Mouse (Mus musculus): ENCODE measurements at regions not wholly inside any gene's neighbourhood (a gene's known extent, or its start where the extent isn't known, plus 50 kb on each side); places are given as distances from the start of the nearest gene placed in this dataset.
A peak's percentile ranks its signal among the peaks of the same experiment; 100 is the strongest.

DNA sequence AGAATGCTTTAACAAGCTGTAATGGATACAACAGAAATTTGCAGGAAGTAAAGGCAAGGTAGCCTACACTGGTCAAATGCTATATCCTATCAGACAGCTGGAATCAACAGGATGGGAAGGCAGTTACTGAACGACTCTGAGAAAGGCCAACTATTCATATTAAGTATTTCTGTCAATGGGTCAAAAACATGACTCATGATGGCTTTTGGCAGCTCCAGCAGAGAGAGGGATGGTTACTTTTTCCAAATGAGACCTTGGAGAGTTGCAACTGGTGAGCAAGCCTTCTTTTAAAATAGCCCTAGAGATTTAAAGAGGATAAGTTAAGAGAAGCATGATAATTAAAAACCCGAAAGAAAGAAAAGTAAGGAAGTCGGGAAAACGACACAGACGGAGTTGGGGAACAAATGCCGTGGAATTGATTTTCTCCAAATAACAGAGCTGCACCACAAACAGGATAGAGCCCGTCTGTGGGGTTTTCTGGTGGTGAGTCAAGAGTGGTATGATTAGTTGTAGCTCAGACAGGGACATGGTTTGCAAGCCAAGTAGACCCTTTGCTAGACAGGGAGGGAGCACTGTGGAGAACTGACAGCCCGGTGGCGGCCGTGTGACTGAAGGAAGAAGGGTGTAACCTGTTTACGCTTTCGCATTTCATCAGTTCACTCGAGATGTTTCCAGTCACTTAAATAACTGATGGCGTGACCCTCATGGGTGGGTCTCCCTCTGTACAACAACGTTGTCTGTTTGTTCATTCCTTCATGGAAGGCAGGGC lies 3638.1 kb upstream of the Gm7489 start:
- peak; percentile 64 for DNase-seq (ENCODE audit: inconsistent ontology term)

DNA sequence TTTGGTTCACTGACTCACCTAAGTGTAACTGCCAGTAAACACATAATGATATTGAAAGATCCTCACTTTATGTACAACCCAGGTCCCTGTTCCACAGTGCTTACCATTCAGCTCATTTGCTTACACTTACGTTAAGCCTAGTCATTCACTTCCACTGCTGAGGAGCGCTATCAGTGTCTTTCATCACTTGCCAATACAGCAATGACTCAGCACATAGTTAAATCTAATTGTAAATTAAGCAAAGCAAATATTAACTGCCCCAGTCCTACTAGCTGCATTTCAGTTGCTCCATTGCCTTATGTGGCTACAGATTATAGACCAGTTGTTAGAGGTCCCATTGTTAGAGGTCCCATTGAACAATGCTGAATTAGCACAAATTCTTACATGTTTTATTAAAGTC lies 3624.6 kb upstream of the Gm7489 start:
- DNase-seq (ENCODE audit: inconsistent ontology term): peak; percentile 42

DNA sequence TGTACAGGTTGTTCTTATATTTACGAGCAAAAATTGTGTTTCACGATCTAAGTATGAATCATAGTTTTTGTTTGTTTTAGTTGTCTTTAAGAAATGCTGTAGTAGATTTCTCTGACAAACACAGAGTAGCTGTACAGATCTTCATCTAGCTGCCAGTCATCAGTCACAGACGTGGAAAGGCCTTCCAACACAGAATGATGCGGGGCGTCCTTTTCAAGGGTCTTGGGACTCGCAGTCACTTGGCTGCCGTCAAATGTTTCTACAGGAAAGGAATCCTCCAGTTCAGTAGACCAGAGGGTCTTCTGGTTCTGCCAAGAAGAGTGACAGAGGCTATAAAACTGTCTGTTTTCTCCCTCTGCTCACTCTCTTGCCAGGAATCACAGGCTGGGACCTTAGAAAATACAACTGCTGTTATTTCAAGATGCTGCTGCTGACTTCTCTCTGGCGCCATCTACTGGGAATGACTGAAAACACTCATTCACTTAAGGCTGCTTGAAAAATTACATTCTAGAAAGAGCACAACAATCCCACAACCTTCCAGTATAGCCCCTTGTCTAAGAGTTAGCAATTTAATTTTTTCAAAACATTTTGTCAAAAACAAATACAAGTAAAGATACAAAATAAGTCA lies 3623.3 kb upstream of the Gm7489 start:
- peak; percentile 54 for DNase-seq (ENCODE audit: inconsistent ontology term)

DNA sequence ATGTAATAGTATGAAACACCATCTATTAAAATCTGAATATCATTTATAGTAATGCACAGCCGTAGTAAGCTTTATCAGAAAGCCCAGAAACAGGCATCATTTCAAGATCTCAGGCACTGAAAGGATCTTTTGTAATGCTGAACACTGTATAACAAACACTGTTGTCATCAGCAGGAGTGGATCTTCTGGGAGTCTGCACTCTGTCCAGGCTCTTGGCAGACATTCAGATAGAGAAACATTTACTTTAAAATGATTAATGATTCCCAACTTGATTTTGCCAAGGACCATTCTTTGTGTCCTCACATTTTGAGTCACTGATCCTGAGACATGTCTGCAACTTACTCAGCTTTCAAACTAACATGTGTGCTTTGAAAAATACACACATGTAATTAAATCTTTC lies 3617.2 kb upstream of the Gm7489 start:
- DNase-seq (ENCODE audit: inconsistent ontology term): peak; percentile 11

DNA sequence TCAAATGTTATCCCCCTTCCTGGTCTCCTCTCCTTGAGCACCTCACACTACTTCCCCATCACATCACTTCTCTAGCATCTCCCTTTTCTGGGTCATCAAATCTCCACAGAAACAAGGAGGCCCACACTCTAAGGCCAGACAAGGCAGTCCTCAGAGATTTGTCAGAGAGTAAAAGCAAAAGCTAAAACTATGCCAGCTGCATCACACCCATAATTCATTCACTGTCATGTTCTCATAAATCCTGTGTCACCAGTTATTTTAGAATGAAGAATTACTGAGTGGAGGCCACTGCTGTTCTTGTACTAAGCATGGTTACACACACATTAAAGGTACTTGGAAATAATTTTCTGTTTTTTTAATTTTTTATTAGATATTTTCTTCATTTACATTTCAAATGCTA lies 3613.1 kb upstream of the Gm7489 start:
- DNase-seq (ENCODE audit: inconsistent ontology term): no peak

DNA sequence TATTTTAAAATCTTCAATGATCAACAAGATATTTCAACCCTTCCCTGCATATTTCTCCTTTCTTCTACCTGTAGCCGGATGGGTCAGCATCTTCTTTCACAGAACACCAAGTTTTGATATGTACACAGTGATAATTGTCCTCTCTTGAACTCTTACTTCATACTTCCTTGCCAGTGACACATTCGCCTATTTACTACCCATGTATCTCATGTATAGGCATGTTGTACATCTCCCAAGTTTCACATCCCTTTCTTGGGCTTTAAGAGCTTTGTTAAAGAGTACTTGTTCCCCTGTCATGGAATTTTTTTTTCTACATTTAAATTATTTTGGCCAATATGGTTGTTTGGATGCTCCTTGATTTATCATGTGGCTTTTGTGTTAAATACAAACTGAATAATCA lies 3602.1 kb upstream of the Gm7489 start:
- no peak for DNase-seq (ENCODE audit: inconsistent ontology term)

DNA sequence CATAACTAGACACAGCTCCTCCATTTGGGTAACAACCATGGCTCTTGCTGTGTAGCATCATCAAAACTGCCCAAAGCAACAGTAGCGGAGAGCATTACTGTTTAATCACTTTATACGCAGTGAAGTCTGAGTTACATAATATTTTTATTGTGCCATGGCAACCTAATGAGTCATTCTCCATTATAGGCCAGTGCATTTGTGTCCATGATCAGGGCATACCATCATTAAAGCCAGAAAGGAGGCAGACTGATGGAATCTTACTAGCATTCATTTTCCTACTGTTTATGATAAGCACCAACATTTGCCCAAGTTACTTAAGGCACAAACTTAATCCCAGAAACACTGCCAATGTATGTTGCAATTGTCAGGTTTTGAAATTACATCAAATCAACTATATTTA lies 3601.2 kb upstream of the Gm7489 start:
- peak; percentile 19 for DNase-seq (ENCODE audit: inconsistent ontology term)

DNA sequence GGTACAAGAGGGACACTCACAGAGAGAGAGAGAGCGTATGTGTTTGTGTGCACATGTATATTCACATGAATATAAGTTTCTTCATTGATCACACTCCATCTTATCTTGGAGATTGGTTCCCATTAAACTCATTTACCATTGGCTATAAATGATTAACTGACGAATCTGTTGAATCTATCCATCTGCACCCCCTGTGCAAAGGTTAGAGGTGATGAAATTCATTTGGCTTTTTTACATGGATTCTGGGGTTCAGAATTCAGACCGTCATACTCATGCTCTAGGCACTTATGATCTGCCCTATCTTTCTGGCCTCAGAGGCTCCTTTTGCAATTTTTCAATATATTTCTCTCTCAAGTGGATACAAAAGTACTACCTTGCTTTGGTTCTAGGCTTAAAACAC lies 3582.9 kb upstream of the Gm7489 start:
- DNase-seq (ENCODE audit: inconsistent ontology term): no peak

DNA sequence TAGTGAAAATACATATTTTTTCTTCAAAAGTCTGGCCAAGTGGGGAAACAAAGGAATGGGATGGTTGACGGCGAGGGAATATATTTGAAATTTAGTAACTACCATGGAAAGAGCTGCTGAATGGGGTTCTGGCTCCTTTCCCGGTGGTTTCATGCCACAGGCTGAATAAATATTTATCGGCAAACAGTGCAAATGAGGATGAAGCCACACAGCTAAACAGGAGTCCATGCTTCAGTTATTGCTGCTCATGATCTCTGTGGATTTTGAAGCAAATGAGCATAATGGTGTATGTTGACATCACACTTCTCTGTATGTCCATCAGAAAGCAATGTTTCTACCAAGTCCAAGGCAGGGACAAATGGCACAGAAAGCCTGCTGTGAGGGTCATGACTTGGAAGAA lies 3580.6 kb upstream of the Gm7489 start:
- DNase-seq (ENCODE audit: inconsistent ontology term): no peak

DNA sequence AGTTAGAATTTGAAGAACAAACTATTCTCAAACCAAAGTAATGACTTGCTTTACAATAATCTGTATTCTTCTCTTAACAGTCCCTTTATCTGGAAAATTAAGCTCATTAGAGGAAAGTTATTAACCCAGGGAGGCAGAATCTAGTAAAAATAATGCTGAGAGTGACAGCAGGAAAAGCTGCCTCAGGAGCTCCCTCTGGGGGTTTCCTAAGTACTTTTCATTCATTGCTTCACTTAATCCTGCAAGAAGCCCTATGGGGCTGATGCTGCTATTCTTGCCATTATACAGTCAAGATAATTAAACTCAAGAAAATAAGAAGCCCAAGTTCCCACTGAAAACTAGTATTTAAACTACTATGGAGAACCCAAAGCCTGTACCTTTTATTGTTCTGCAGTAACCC lies 3563.9 kb upstream of the Gm7489 start:
- DNase-seq (ENCODE audit: inconsistent ontology term): no peak

DNA sequence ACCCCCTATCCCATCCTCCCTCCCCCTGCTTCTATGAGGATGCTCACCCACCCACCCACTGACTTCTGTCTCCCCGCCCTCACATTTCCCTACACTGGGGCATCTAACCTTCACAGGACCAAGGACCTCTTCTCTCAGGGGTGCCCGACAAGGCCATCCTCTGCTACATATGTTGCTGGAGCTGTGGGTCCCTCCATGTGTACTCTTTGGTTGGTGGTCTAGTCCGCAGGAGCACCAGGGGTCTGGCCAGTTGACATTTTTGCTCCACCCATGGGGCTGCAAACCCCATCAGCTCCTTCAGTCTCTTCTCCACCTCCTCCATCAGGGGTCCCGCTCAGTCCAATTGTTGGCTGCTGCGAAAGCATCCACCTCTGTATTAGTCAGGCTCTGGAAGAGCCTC lies 3539.2 kb upstream of the Gm7489 start:
- no peak for DNase-seq (ENCODE audit: inconsistent ontology term)

DNA sequence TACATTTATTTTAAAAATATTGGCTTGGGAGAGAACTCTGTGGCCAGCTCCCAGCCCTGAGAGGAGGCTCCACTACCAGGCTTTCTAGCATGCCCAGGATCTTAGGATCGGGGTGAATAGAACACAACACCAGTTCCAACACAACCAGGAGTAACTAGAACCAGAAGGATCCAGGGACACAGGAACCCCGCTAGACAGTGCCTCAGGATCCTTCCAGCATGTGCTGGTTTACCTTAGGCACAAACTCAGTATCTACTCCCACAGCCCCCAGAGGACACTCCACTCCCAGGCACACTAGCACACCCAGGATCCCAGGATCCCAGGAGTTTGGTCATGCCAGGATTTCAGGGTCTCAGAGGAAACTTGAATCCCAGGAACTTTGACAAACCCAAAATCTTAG lies 3537.8 kb upstream of the Gm7489 start:
- no peak for DNase-seq (ENCODE audit: inconsistent ontology term)

DNA sequence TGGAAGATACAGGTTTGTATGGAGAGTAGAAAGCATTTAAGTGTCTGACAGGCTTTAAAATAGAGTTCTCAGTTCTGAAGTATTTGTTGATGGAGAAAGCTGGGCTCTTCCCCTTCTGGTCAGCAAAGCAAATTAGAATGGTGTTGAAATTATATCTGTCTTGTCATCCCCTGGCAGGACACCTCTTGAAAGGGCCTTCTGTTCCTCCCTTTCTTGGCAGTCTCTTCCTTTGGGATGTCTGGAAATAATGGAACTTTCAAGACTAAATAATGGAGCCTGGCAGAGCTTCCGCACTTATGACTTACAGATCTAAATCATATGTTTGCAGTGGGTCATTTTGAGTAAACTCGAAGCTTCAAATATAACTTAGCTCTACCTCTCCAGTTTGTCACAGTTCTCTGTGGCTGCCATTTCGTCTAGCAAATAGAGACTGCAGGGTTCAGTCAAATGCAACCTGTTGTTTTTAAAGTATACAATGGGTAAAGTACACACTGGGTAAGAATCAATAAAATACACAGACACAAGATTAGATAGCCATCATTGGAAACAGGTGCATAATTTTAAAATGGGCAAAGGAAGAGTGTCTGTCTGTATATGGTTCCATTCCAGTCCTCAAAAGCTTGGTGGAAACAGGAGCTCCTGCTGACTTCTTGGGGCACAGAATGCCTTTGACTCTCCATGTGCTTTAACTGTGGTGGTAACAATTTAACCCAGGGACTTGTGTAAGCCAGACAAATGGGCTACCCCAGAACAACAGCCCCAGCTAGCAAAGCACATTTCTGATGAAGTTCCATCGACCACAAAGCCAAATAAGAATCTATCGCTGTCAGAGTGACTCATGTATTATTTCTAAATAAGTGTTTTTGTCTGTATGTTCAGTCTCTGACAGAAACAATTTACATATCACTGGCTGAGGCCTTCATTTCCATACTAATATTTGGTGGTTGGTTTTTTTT lies 3524.4 kb upstream of the Gm7489 start:
- no peak for DNase-seq (ENCODE audit: inconsistent ontology term)

DNA sequence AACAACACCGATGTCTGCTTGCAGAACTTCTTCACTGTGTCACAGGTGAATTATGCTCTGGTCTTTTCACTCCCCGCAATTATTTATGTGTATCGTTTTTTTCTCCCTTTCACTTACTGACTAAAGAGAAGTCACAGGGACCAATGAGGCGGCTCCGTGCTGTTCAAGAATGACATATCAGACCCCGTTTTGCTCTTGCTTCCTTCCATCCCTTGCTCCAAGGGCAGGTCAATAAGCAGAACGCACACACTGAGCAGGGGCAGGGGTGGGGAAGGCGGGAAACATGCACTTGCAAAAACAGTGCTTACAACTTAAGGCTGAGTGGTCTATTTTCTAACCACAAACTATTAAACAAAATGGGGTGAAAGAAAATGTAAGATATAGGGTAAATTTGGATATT lies 3523.4 kb upstream of the Gm7489 start:
- DNase-seq (ENCODE audit: inconsistent ontology term): no peak

DNA sequence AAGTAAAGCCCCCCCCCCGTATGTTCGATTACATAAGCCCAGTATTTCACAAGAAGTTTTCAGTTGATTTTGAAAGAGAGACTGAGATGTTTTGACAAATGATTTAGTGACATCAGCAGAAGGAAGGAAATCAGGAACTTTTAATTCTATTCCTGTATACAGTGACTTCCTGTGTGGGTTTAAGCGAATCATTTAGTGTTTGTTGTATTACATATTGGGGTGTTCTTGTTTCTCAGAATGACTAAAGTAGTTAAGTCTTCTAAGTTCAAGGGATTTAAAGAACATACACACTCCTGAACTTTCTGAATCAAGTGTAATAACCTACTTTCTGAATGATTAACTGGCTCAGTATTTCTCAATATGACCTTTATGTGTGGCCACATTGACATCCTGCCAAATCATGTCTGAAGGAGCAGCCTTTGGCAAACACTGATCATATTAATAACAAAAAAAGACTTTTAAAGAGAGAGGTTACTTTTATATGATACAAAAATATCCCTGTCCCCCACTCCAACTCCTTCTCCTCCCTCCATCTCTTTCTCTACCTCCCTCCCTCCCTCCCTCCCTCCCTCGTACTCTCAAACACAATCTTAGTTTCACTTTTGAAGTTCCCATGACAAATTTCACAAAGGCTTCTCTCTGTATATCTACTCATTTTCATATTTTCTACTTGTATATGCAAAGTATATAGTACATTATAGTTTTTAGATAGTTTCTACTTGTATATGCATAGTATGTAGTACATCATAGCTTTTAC lies 3522.8 kb upstream of the Gm7489 start:
- peak; percentile 13 for DNase-seq (ENCODE audit: inconsistent ontology term)

DNA sequence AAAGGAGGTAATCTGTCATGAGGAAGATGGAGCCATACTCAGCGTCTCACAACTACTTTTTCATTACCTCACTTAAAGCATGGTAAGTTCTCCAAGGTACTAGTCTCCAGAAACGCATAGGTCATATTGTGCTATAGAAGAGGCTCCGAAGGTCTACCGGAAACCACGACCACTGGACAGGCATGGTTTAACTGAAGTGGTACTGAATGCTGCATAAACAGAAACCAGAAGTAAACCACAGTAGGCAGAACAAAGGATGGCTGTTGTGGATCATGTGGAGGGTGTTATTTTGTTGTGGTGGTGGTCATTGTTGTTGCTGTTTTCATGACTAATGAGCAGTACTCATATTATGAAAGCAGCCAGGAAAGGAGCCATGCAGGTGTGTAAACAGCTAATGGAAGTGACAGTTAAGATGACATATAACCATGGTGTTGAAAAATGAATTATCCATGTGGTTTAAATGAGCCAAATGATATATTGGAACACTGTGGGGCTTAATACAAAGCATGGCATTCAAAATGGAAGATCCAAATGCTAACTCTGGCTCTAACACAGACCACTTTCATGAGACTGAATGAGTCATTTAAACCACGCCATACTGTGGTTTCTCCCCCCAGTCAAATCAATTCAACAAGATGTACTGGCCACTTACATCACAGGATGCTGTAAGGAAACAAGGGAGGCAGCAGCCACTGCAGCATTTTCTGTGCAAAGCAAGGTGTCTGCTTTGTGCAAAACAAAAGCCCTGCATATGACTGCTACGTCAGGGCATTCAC lies 3484.5 kb upstream of the Gm7489 start:
- DNase-seq (ENCODE audit: inconsistent ontology term): peak; percentile 72

DNA sequence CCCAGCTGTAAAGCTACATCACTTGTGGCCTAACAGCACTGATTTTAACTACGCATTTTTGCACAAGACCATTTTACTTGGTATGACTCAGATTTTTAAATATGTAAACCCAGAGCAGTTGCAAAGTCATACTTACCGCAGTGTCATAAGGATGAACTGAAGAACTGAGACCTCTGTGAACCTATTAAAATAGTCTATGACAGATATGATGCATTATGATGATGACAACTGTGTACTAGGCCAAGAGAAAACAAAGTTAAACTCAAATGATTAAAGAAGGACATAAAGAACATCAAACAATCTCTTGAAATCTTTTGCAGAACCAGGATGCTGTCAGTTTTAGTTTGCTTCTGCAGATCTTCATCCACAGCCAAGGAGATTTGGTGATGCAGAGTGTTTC lies 3483.3 kb upstream of the Gm7489 start:
- no peak for DNase-seq (ENCODE audit: inconsistent ontology term)

DNA sequence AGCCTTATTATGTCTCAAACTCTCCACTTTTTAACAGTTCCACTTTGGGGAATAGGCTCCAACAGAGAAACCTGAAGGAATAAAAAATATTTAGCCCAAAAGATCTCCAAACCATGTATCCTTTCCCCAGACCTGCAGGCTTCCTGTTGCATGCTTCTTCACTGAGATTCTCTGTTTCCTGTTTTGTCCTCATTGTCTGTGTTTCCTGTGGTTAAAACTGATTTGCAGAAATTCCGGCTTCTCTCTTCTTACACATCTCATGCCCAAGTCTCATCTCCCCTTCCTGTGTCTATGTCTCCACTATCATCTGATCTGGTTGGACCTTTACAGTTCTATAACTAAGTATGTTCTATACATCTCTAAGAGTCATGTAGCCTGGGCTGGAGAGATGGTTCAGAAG lies 3482.2 kb upstream of the Gm7489 start:
- no peak for DNase-seq (ENCODE audit: inconsistent ontology term)

DNA sequence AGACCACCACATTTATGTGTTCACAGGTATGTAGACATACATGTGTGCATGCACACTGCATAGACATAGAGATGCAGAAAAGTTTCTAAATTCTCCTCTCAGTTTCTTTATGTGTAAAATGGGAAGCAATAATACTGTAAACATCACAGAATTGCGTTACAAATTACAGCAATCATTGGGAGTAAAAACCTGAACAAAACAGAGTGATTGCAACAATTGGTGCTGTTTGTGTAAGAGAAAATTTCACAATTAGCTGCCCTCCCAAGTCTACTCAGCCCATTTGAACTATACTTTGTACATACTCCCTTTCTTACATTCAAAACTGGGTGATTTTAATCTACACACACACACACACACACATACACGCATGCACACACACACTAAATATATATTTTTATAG lies 3480.8 kb upstream of the Gm7489 start:
- DNase-seq (ENCODE audit: inconsistent ontology term): no peak

DNA sequence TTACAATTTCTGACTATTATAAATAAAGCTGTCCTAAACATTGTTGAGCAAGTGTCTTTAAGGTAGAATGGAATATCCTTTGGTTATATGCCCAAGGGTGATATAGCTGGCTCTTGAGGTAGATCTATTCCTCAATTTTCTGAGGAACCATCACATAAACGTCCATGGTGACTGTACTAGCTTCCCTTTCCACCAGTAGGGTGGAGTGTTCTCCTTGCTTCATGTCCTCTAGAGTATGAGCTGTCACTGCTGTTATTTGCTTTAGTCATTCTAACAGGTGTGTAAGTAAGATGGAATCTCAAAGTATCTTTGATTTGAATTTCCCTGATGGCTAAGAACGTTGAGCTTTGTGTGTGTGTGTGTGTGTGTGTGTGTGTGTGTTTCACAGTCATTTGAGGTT lies 3475.7 kb upstream of the Gm7489 start:
- no peak for DNase-seq (ENCODE audit: inconsistent ontology term)

DNA sequence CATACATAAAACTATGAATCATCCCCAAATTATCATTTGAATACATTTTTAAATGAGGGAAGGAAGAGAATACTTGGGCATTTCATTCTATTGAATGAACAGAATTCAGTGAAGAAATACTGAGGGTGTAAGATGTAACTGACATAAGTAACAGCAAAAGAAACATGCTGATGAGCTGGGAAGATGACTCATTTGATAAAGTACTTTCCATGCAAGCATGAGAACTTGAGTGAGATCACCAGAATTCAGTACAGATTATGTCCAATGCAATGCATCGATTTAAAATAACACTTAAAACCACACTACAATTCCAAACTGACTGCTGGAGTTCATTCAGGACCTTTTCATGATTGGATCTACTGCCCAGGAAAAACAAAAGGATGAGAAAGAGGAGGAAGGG lies 3467.1 kb upstream of the Gm7489 start:
- DNase-seq (ENCODE audit: inconsistent ontology term): no peak

All from Muller cell, postnatal 12 days (primary cell).